Mouse (Mus musculus): ENCODE results near the gene 1700017D01Rik. TPM values are rescaled to one million over a fixed set of nuclear protein-coding genes. Genes with fewer than 3 reads are reported as not detected.
A peak's percentile ranks its signal among the peaks of the same experiment; 100 is the strongest.
"Not testable (repeated sequence)": the region's sequence is repeated elsewhere in the genome, so short reads cannot be mapped to it uniquely, and the experiment has no call there.

The 1700017D01Rik gene
- not detected in 2 replicates for polyA plus RNA-seq (2011; ENCODE audit: insufficient read depth, insufficient read length, low replicate concordance, missing spikeins)

GRCm38 (mm10) chr19:11130776-11131175, at the start of gene 1700017D01Rik:
Gene 1700017D01Rik, minus strand, starts transcription at chr19:11130876.
- not testable (repeated sequence) for H3K4me1 ChIP-seq (ENCODE audit: control insufficient read depth, insufficient read depth, low read length); H3K27ac ChIP-seq (ENCODE audit: control insufficient read depth, insufficient read depth, low read depth, low read length, poor library complexity); H3K4me3 ChIP-seq (replicated peaks; ENCODE audit: control insufficient read depth, low read depth, low read length)
- WGBS = 63% methylated on average over 8 of the region's 8 CpGs

DNA sequence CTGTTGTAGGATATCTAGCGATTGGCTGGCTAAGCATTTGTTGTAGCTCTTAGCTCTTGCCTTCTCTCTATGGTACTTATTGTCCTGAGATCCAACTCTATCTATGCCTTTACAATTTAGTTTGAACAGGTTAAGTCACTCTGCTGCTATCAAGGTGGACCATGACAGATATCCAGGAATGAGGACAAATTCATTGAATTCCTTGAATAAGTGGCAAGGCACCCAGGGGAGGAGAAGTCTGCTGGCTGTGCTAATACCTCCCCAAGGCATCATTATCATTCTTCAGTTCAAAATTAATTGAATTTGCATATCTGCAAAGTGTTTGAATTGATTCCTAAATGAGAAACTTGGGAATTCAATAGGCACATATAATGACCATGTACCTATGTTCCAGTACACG, 46.8 kb upstream of the 1700017D01Rik start:
- WGBS = 74% methylated on average over 2 of the region's 2 CpGs
- H3K4me1 ChIP-seq (ENCODE audit: control insufficient read depth, insufficient read depth, low read length) = no peaks in the 10 kb centered on the region
- H3K27ac ChIP-seq (ENCODE audit: control insufficient read depth, insufficient read depth, low read depth, low read length, poor library complexity) = no peak overlapping the region
- no peak overlapping the region for H3K4me3 ChIP-seq (replicated peaks; ENCODE audit: control insufficient read depth, low read depth, low read length)
- no peak for TF ChIP-seq CTCF (IDR thresholded peaks at IDR 0.05; ENCODE audit: control insufficient read depth, insufficient read depth, low read length)
- no peak for TF ChIP-seq POLR2A (IDR thresholded peaks at IDR 0.05; ENCODE audit: borderline replicate concordance, control insufficient read depth, low read depth, low read length)

DNA sequence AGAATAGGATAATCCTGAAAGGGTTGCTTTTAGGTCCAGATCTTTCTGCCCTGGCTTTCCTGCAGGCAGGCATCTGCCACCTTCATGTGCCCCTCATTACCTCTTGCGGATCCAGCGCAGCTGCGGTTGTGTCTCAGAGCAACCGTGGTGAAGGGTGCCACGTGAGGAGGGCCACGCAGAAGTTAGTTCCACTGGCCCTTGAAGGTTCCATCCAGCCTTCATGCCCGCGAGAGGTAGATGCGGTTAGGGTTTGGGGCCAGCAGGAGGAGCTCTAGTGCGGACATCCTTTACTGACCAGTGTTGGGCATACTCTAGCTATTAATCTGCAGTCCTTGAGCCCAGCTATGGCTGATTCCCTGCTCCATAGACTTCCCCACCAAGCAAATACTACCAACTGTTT, 34.5 kb upstream of the 1700017D01Rik start, which contains the start of gene 1700025F22Rik:
Gene 1700025F22Rik (minus strand): TSS at position 149 of the 400 bp plus-strand sequence.
- Histone ChIP-seq H3K4me1 (ENCODE audit: control insufficient read depth, insufficient read depth, low read length) (no peaks in the 10 kb centered on the region), H3K27ac (ENCODE audit: control insufficient read depth, insufficient read depth, low read depth, low read length, poor library complexity) (no peak within 1 kb of the TSS), H3K4me3 (replicated peaks; ENCODE audit: control insufficient read depth, low read depth, low read length) (no peak within 1 kb of the TSS)
- TF ChIP-seq CTCF (IDR thresholded peaks at IDR 0.05; ENCODE audit: control insufficient read depth, insufficient read depth, low read length) = peak; percentile 75
- TF ChIP-seq POLR2A (IDR thresholded peaks at IDR 0.05; ENCODE audit: borderline replicate concordance, control insufficient read depth, low read depth, low read length) = no peak
- WGBS = 25% methylated on average over 10 of the region's 10 CpGs

DNA sequence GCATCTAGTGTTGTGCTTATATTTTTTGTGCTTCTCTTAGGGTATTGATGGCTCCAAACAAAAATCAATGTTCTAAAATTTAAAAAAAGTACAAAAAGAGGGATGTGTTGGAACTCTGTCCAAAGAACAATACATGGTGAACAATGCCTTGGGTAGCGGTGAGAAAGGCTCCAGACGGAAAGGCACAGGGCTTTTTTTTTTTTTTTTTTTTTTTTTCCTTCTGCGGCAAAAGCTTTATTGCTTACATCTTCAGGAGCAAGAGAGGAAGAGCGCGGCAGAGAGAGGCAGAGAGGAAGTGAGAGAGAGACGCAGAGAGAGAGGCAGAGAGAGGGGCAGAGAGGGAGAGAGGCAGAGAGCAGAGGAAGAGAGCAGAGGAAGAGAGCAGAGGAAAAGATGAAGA, 27.2 kb upstream of the 1700017D01Rik start:
- H3K27ac ChIP-seq (ENCODE audit: control insufficient read depth, insufficient read depth, low read depth, low read length, poor library complexity); H3K4me3 ChIP-seq (replicated peaks; ENCODE audit: control insufficient read depth, low read depth, low read length); H3K4me1 ChIP-seq (ENCODE audit: control insufficient read depth, insufficient read depth, low read length): not testable (repeated sequence)
- 70% methylated on average over 6 of the region's 6 CpGs for WGBS

- Histone ChIP-seq H3K27ac (ENCODE audit: control insufficient read depth, insufficient read depth, low read depth, low read length, poor library complexity) (no peak overlapping the region), H3K4me1 (ENCODE audit: control insufficient read depth, insufficient read depth, low read length) (no peaks in the 10 kb centered on the region; the same call in 1 of the 2 replicates), H3K4me3 (replicated peaks; ENCODE audit: control insufficient read depth, low read depth, low read length) (no peak overlapping the region)
- WGBS = 73% methylated on average over 4 of the region's 4 CpGs
- TF ChIP-seq CTCF (IDR thresholded peaks at IDR 0.05; ENCODE audit: control insufficient read depth, insufficient read depth, low read length) = no peak
- TF ChIP-seq POLR2A (IDR thresholded peaks at IDR 0.05; ENCODE audit: borderline replicate concordance, control insufficient read depth, low read depth, low read length) = no peak
Observed at GRCm38 (mm10) chr19:11135336-11135735, 4.7 kb upstream of the 1700017D01Rik start.

GRCm38 (mm10) chr19:11134852-11135251, 4.2 kb upstream of the 1700017D01Rik start:
- Histone ChIP-seq H3K4me1 (ENCODE audit: control insufficient read depth, insufficient read depth, low read length) (no peaks in the 10 kb centered on the region; the same call in 1 of the 2 replicates), H3K4me3 (replicated peaks; ENCODE audit: control insufficient read depth, low read depth, low read length) (no peak overlapping the region), H3K27ac (ENCODE audit: control insufficient read depth, insufficient read depth, low read depth, low read length, poor library complexity) (no peak overlapping the region)
- TF ChIP-seq CTCF (IDR thresholded peaks at IDR 0.05; ENCODE audit: control insufficient read depth, insufficient read depth, low read length) (no peak), POLR2A (IDR thresholded peaks at IDR 0.05; ENCODE audit: borderline replicate concordance, control insufficient read depth, low read depth, low read length) (no peak)
- 85% methylated on average over 2 of the region's 2 CpGs for WGBS

- Histone ChIP-seq H3K27ac (ENCODE audit: control insufficient read depth, insufficient read depth, low read depth, low read length, poor library complexity) (no peak overlapping the region), H3K4me3 (replicated peaks; ENCODE audit: control insufficient read depth, low read depth, low read length) (no peak overlapping the region), H3K4me1 (ENCODE audit: control insufficient read depth, insufficient read depth, low read length) (no peaks in the 10 kb centered on the region; the same call in 1 of the 2 replicates)
- WGBS = 72% methylated on average over 1 of the region's 1 CpGs
- TF ChIP-seq POLR2A (IDR thresholded peaks at IDR 0.05; ENCODE audit: borderline replicate concordance, control insufficient read depth, low read depth, low read length) (no peak), CTCF (IDR thresholded peaks at IDR 0.05; ENCODE audit: control insufficient read depth, insufficient read depth, low read length) (no peak)
Observed at GRCm38 (mm10) chr19:11129702-11130101, 974 bp downstream of the 1700017D01Rik start.

- peak overlapping the region; percentile 69 for H3K27ac ChIP-seq (ENCODE audit: control insufficient read depth, insufficient read depth, low read depth, low read length, poor library complexity)
- peak overlapping the region; percentile 44 for H3K4me3 ChIP-seq (replicated peaks; ENCODE audit: control insufficient read depth, low read depth, low read length)
- not testable (repeated sequence) for H3K4me1 ChIP-seq (ENCODE audit: control insufficient read depth, insufficient read depth, low read length)
- 2% methylated on average over 17 of the region's 38 CpGs for WGBS
Observed at GRCm38 (mm10) chr19:11121016-11121420, 9.7 kb downstream of the 1700017D01Rik start.

DNA sequence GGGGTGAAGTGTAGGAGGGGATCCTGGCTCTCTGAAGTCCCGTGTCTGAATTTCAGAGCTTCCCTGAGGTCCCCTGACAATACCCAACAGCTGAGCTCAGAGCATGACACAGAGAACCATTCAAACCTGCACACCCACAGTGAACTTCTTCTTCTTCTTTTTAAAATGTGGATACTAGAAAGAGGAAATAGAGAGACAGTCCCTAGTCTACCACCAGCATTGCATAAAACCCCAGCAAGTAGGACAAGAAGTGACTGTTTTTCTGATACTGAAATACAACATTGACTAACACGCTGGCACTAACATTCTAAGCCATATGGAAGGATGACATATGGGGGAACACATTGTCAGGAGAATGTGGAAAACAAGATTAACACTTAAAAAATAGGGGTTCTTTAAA, 11.3 kb downstream of the 1700017D01Rik start:
- TF ChIP-seq POLR2A (IDR thresholded peaks at IDR 0.05; ENCODE audit: borderline replicate concordance, control insufficient read depth, low read depth, low read length) (no peak), CTCF (IDR thresholded peaks at IDR 0.05; ENCODE audit: control insufficient read depth, insufficient read depth, low read length) (no peak)
- H3K4me1 ChIP-seq (ENCODE audit: control insufficient read depth, insufficient read depth, low read length) = peaks cover 3% of the 10 kb centered on the region
- H3K27ac ChIP-seq (ENCODE audit: control insufficient read depth, insufficient read depth, low read depth, low read length, poor library complexity) = peak overlapping the region; percentile 90; the same call in 1 of the 2 replicates
- WGBS = 9% methylated on average over 2 of the region's 2 CpGs
- H3K4me3 ChIP-seq (replicated peaks; ENCODE audit: control insufficient read depth, low read depth, low read length) = no peak overlapping the region

Data from bone marrow, adult 2 months (tissue).